Mouse (Mus musculus) megakaryocyte, adult 5-6 weeks (primary cell): Measurements from ENCODE around the gene Kank1. TPM values are rescaled to one million over a fixed set of nuclear protein-coding genes. Genes with fewer than 3 reads are reported as not detected.
"Not testable (repeated sequence)": the region's sequence is repeated elsewhere in the genome, so short reads cannot be mapped to it uniquely, and the experiment has no call there.

Experiments
- ATAC-seq: 2 replicates; pipeline ENCODE4 v1.8.0; 2016; ENCODE audit warnings: mild to moderate bottlenecking, inconsistent platforms; ENCODE audit not compliant: poor library complexity, severe bottlenecking
- total RNA-seq, 2 experiments: library from RNA; stranded (forward) in 1 of 2; stranded (reverse) in 1 of 2; fragments of 153-499, 151-499 nt in 1 of 2; fragments of 221-1000, 200-1000 nt in 1 of 2; gene quantifications; 2 replicates each; pipeline versions ENCODE4 v1.2.3 to v1.2.4; 2015 to 2017

Kank1 gene
- total RNA-seq, 2 experiments from 2014 or later: not detected

DNA sequence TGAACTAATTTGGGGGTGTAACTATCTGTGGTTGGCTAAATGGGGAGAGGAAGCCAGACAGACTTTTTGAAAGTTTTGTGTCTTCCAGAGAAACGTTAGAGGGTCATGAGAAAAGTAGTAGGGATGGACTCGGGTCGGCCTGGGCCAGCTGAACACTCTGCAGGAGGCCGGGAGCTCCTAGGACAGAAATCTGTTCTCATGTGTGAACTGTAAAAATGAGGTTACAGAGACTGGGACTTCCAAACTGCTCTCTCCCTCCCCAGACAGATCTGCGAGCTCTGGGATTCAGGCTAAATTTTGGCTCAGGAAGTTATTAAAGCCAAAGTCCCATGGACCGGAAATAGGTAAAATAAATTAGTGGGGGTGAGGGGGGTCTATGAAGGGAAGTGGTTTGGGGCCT, 198.0 kb downstream of the Kank1 start:
- ATAC-seq: no peak

DNA sequence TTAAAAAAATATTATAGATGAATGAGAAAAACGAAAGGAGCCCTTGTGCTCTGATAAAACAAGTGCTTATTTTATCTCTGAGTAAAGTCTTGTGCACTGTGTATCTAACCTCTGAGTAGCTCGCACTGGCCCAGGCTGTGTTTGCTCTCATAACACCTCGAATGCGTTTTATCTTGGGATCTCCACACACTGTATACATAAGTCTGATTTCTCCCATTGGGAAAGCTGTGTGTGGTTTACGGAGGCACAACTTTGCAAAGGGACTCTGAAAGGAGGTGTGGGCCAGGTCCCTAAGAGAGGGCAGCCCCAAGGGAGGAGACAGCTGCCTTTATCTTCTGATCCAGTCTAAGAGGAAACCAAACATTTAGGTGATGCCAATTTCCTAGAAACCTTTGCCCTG, 198.6 kb downstream of the Kank1 start:
- no peak for ATAC-seq

DNA sequence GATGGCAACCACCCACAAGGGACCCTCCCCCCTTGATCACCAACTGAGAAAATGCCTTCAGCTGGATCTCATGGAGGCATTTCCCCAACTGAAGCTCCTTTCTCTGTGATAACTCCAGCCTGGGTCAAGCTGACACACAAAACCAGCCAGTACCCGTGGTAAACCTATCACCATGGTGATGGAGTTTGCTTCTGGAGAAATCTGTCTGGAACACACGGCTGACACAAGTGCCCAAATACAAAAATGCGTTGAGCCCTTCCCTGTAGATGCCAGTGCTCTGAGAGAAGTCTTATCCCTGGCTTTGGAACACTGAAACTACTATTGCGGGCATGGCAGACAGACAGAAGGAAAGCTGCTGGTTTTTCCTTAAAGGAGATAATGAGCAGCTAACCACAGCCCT, 199.4 kb downstream of the Kank1 start:
- no peak for ATAC-seq

DNA sequence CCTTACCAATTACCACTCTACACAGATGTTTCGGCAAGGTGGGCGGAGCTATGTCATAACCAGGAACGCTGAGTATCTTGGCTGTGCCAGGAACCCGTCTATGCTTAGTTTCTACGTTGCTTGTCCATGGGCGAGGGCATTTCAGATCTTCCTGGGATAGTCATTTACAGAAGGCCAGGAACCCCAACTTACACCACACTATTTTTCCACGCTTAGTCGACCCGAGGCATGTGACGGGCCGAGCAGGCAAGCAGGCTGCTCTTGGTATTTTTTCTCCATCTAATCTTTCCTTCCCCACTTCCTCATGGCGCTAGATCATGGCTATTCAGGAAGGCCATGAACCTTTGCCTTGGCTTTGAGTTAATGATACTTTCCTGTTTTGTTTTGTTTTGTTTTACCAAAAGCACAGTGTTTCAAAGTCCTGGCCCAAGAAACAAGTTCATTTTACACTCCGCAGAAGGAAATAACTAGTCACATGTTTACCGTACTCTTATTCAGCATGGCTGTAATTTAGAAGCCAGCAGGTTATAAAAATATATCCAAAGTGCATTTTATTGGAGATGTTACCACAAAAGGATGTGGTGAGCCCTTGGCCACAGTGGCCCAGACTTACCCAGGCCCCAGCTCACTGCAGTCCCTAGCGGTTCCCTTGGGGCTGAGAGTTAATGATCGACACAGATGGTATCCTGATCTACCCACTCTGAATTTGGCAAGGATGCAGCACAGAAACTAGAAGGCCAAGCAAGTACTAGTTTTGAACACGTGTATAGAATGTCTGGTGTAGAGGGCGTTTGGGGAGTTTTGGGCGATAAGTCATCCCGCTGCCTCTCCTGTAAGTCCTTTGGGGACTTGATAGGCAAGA, 200.2 kb downstream of the Kank1 start:
- ATAC-seq: no peak

DNA sequence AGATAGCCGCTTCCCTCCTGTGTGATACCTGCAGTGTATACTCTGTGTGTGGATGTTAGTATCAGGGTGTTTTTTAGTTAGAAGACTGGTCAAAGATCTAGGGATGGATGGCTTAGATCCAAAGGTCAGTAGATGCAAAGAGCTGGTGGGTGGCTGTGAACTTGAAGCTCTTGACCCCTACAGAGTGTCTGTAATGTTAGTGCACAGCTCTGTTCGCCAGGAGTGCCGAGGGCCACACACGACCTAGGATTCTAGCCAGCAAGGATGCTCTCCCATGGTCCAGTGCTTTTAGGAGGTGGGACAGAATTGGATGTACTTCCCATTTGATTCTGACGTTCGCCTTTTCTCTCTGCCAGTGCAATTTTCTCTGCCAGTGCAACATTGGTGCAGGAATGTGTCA, 201.5 kb downstream of the Kank1 start:
- no peak for ATAC-seq

DNA sequence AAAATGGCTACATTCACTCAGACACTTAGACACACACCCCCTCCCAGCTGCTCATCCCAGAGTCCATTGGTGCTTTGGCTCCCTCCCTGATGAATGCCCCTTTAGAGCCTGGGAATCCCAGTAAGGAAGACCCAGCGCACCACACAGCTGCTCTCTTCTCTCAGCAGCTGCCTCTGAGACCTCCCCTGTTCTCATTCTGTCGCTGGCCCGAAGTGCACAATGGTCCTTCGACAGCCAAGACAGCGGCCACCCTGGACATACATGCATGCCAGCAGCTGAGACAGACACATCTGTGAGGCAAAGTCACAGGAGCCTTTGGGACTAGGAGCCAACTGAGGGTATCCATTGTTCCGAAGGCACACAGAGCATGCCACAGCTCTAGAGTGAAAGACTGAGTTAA, 203.0 kb downstream of the Kank1 start:
- ATAC-seq: no peak

DNA sequence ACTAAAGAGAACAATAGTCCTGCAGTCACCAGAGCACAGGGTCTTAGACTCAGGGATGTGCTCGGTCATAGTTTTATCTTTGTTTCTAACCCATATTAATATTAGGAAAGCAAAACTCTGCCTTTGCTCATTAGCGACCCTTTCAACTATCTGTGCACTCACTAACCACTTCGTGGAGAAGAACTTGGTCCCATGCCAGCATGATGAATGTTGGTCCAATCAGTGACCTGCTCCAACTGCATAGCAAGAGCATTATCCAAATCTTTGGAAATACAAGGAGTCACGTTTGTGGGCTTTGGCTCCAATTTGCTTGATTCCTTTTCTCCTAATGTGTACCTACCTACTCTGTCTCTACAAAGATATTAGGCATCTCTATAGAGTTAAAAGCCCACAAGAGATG, 204.0 kb downstream of the Kank1 start:
- no peak for ATAC-seq

DNA sequence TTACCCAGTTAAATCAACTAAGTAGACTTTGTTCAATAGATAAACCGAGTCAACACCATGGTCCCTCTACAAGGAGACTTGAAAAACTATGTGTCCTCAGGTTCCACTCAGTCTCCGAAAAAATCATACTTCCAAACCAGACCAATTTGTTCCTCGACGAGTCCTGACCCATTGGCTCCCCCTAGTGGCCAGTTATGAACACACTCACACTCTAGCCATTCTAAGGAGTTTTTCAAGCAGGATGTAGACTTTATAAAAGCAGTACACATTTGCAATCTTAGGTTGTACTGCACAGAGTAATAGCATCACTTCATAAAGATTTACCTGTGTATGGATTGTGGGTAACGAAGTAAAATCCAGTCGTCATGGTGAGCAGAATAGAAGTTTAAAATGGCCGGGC, 208.3 kb downstream of the Kank1 start:
- ATAC-seq: no peak

DNA sequence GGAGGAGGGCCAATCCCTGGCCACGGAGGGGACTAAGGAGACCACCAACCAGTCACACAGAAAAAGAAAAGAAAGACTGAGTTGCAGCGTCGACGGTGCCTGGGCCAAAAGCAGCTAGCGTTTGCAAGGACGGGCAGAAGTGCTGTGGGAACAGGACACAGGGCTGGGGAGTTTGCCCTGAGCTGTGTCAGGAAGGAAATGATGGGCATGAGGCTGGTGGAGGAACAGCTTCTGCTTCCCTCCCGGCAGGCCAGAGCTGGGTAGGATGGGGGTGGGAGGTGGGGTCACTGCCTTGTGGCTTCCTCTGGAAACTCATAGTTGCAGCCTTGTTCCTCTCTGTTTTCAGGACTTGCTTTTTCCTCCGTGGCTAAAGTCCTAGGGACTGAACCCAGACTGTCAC, 209.1 kb downstream of the Kank1 start:
- ATAC-seq: 0 out of 2 replicates have a peak, but pooled peaks have one; percentile 35

DNA sequence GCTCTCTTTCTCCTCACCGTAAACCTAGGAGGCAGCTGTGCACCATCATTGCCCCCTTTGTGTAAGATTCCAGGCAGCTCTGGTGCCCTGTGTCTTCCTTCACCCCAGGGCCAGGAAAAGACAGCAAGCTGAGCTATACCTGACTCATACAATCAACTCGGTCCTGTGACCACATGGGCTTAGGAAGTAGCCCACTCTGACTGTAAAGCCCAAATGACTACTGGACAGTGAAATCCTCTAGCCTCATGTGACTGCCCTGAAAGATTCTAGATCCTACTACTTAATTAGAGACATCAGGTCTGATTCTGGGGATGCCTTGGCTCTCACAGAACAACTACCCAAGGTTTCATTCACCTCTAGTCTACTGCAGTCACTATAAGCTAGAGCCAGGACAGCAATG, 209.9 kb downstream of the Kank1 start:
- no peak for ATAC-seq

DNA sequence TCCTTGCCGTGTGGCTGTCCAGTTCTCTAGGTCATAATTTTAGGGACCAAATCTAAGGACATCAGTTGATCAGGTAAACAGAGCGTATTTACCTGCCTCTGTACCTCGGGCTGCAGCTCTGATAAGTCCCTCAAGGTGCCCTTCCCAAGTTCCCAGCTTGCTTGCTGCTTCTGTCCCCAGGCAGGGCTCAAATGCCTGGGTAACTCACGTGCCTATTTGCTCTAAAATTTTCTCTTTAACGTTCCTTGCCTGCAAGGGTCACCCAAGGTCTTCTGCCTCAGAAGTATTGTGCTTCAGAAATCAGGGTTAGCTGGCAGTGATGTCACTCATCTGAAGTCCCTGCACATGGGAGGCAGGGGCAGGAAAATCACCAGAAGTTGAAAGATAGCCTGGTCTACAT, 210.6 kb downstream of the Kank1 start:
- ATAC-seq: no peak

DNA sequence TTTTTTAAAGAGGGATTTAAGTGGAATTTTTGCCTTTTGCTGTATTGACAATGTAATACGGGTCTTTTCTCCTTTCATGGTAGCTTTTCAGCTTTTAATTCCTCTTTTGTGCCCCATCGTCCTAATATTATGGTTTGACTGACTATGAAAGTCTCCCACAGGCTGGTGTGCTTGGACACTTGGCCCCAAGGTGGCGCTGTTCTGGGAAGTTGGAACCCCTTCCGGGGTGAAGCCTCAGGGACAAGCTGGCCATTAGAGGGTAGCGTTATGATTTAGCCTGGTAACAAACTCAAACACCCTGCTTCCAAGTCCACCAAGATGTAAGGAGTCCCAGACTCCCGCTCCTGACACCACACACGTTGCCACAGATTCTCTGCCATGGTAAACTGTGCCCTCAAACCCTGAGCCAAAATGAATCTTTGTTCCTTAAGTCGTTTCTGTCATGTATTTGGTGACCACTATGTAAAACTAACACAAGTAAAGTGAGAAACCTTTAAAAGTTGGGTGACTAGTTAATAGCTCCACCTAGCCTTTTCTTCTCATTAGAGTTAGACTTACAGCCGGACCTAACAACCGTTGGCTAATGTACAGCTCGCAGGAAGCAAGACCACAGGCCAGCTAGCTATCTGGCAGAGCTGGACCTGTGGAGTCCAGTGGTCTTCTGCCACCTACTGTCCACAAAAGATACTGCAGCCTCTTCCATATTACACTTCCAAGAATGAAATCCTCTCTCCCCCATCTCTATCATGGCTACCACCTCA, 214.3 kb downstream of the Kank1 start:
- ATAC-seq: peak; percentile 67

DNA sequence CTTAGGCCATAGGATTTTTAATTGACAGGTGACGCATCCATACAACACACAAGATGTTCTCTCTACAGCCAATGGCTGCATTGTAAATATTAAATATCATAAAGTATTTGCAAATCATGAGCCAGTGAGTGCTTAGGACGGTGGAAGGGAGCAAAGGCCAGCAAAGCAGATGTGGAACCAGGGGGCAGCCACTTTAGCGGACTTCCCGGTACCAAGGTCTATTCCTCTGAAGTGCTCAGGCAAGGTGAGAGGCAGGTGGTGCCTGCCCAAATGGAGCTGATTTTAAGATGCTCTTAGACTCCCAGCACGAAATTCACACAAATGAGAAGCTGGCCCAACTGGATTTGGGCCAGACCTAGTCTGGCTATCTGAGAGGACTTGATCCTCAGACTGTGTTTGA, 216.4 kb downstream of the Kank1 start:
- no peak for ATAC-seq

DNA sequence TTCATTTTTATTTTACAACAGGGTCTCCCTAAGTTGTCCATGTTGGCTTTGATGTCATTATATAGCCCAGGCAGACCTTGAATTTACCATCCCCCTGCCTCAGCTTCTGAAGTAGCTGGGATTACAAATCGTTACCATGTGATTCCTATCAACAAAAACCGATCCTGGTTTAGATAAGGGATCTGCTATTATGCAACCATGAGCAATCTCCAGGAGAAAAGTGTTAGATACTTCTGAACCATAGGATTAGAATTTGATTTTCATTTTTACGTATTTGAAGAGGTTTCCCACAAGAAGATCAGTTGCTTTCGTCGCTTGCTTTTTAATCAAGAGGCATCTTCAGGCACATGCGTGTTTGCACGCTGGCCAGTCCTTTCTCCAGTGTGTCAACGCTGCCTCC, 224.0 kb downstream of the Kank1 start:
- ATAC-seq: no peak

DNA sequence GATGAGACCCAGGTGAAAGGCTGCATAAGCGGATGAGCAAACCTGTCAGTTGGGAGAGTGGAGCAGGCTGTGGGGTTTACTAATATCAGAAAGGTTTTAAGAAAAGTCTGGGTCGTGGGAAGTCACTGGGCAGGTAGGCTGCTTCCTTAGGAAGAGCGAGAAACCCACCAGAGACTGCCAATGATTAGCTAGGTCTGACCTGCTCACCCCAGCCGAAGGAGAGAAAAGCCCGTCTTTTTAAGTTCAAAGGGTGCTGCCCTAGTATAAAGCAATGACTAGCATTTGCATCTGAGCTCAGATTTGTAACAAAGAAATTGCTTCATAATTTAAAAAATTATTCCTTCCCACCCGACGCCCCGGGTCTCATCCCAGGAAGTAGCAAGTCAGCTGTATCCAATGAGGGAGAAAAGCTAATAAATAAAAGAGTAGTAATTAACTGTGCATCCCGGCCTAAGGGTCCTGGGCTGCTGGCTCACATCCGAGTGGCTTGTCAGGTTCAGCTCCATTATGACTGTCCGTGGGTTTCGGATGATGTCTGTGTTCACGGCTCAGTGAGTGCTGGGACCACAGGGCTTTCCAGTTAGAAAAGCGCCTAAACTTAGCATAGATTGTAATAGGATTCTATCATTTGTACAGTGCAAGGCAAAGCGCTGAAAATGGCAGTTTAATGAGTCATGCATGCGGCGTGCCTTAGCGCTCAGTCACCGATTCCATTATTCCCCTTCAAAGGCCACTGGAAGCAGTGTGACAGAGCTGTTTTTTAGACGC, 225.0 kb downstream of the Kank1 start:
- no peak for ATAC-seq

DNA sequence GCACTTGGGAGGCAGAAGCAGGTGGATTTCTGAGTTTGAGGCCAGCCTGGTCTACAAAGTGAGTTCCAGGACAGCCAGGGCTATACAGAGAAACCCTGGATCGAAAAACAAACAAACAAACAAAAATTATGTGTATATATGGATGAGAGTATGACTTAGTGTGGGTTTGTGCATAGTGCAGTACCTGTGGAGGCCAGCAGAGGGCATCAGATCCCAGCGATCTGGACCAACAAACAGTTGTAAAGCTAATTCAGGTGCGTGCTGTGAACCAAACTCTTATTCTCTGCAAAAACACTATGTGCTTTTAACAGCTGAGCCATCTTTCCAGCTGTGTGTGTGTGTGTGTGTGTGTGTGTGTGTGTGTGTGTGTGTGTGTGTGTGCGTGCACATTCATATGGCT, 239.0 kb downstream of the Kank1 start:
- not testable (repeated sequence) for ATAC-seq

DNA sequence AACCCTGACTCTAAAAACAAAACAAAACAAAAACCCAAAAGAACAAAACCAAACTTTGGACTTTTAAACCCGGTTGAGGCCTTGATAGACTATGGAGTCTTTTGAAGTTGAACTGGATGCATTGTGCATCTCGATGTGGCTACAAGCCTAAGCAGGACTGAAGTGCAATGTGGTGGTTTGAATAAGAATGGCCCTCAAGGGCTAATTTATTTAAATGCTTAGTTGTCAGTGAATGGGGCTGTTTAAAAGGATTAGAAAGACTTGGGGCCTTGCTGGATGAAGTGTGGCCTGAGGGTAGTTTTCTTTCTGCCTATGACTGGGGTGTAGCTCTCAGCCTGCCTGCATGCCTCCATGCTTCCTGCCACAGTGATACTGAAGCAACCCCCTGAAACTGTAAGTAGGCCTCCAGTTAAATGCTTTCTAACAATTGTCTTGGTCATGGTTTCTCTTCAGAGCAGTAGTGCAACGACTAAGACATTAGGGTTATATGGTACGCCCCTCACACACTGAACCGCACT, 242.4 kb downstream of the Kank1 start:
- no peak for ATAC-seq

DNA sequence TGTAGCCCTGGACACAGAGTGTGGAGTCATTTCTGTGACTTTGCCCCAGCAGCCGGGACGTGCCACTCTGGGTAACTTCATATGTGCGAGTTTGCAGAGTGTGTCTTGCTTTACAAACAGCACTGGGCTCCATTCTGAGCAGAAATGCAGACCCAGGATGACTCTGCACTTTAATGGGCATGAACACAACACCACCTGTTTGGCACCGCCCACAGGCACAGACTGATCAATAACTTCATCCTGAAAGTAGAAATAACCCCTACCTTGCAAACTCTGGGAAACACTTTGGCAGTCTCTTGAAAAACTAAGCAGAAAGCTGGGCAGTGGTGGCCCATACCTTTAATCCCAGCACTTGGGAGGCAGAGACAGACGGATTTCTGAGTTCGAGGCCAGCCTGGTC, 244.0 kb downstream of the Kank1 start:
- ATAC-seq: no peak
